Mouse (Mus musculus) layer of hippocampus, adult 8-10 months (tissue): ENCODE measurements around the gene Lmo2. TPM values are rescaled to one million over a fixed set of nuclear protein-coding genes. Genes with fewer than 3 reads are reported as not detected.

Experiments used
- DNase-seq, 2 experiments: peaks; one replicate each; pipeline ENCODE4 v3.0.0; 2022; ENCODE audit warnings: low spot score in 2 of 2
- total RNA-seq, 4 experiments: library from RNA; stranded (reverse); gene quantifications; 2 replicates each; pipeline ENCODE4 v1.2.4; 2022

The Lmo2 gene
- total RNA-seq: 10 to 100 TPM; 16.1 to 29.7 (median 21.3) TPM

GRCm38 (mm10) chr2:103957649-103958546 is at the start of gene Lmo2:
Lmo2 (plus strand) TSS chr2:103957986.
- no peak for DNase-seq

- peak in 1 of 2 experiments; percentile 19 for DNase-seq
These were observed 47.2 kb upstream of the Lmo2 start for GRCm38 (mm10) chr2:103910601-103911000.

GRCm38 (mm10) chr2:103912481-103913251 is 45.1 kb upstream of the Lmo2 start:
- DNase-seq: no peak

GRCm38 (mm10) chr2:103913252-103913650 is 44.5 kb upstream of the Lmo2 start:
- no peak for DNase-seq

- DNase-seq: no peak
These were observed 41.7 kb upstream of the Lmo2 start for GRCm38 (mm10) chr2:103916069-103916468.

GRCm38 (mm10) chr2:103917375-103917774 is 40.4 kb upstream of the Lmo2 start:
- no peak for DNase-seq

GRCm38 (mm10) chr2:103918375-103918774 is 39.4 kb upstream of the Lmo2 start:
- no peak for DNase-seq

GRCm38 (mm10) chr2:103919488-103919887 is 38.3 kb upstream of the Lmo2 start:
- DNase-seq: no peak

GRCm38 (mm10) chr2:103926586-103927113 is 31.1 kb upstream of the Lmo2 start:
- DNase-seq: no peak

- DNase-seq: no peak
These were observed 30.1 kb upstream of the Lmo2 start for GRCm38 (mm10) chr2:103927610-103928145.

- peak in 1 of 2 experiments; percentile 17 for DNase-seq
These were observed 27.3 kb upstream of the Lmo2 start for GRCm38 (mm10) chr2:103930306-103931019.

GRCm38 (mm10) chr2:103931511-103931911 is 26.3 kb upstream of the Lmo2 start:
- DNase-seq: no peak

GRCm38 (mm10) chr2:103932025-103932424 is 25.8 kb upstream of the Lmo2 start:
- no peak for DNase-seq

- no peak for DNase-seq
These were observed 25.3 kb upstream of the Lmo2 start for GRCm38 (mm10) chr2:103932480-103932879.

GRCm38 (mm10) chr2:103934270-103934669 is 23.5 kb upstream of the Lmo2 start:
- no peak for DNase-seq

- no peak for DNase-seq
These were observed 23.1 kb upstream of the Lmo2 start for GRCm38 (mm10) chr2:103934670-103935069.

- DNase-seq: no peak
These were observed 21.9 kb upstream of the Lmo2 start for GRCm38 (mm10) chr2:103935691-103936435.

GRCm38 (mm10) chr2:103936666-103937065 is 21.1 kb upstream of the Lmo2 start:
- DNase-seq: no peak

- no peak for DNase-seq
These were observed 20.1 kb upstream of the Lmo2 start for GRCm38 (mm10) chr2:103937670-103938069.

- no peak for DNase-seq
These were observed 19.2 kb upstream of the Lmo2 start for GRCm38 (mm10) chr2:103938573-103938972.
